Mouse (Mus musculus): Measurements from ENCODE around the gene 1700029I15Rik. TPM values are rescaled to one million over a fixed set of nuclear protein-coding genes. Genes with fewer than 3 reads are reported as not detected.

1700029I15Rik gene
- polyA plus RNA-seq, 2 experiments: 0.85 to 1.1 TPM

GRCm38 (mm10) chr2:92423156-92423555 lies 40.8 kb downstream of the 1700029I15Rik start:
- 75% methylated on average over 9 of the region's 9 CpGs for WGBS (ENCODE audit: insufficient replicate concordance)
- TF ChIP-seq CTCF (IDR thresholded peaks at IDR 0.05; ENCODE audit: low read depth): no peak
- TF ChIP-seq EP300 (IDR thresholded peaks at IDR 0.05; ENCODE audit: low read depth): no peak
- Histone ChIP-seq H3K9me3 (ENCODE audit: control insufficient read depth, low read length) (no peaks in the 10 kb centered on the region), H3K27me3 (ENCODE audit: control insufficient read depth, insufficient read depth, low read length) (no peaks in the 10 kb centered on the region), H3K4me3 (ENCODE audit: insufficient read depth in 1 of 2, low read depth in 2 of 2, low read length in 2 of 2) (no peak overlapping the region), H3K36me3 (replicated peaks; ENCODE audit: control insufficient read depth, insufficient read depth, low read depth) (peaks cover 32% of the 10 kb centered on the region), H3K27ac (no peak overlapping the region), H3K4me1 (replicated peaks; ENCODE audit: control insufficient read depth in 2 of 2, insufficient read depth in 2 of 2, low read length in 1 of 2) (peaks cover 0 to 7% of the 10 kb centered on the region in 2 experiments; a peak in 2 of 4 replicates), H3K9ac (replicated peaks) (no peak overlapping the region), H3K4me2 (ENCODE audit: low read depth) (no peak overlapping the region)
- no peak for DNase-seq (ENCODE audit: low read depth in 3 of 3, low spot score in 3 of 3)
- ATAC-seq (ENCODE audit: insufficient read depth): no peak

GRCm38 (mm10) chr2:92423702-92424461 lies 41.5 kb downstream of the 1700029I15Rik start:
- DNase-seq (ENCODE audit: low read depth in 3 of 3, low spot score in 3 of 3) (no peak), ATAC-seq (ENCODE audit: insufficient read depth) (no peak)
- Histone ChIP-seq H3K36me3 (replicated peaks; ENCODE audit: control insufficient read depth, insufficient read depth, low read depth) (peaks cover 32% of the 10 kb centered on the region), H3K4me1 (replicated peaks; ENCODE audit: control insufficient read depth in 2 of 2, insufficient read depth in 2 of 2, low read length in 1 of 2) (peaks cover 0 to 7% of the 10 kb centered on the region in 2 experiments; a peak in 2 of 4 replicates), H3K4me3 (ENCODE audit: insufficient read depth in 1 of 2, low read depth in 2 of 2, low read length in 2 of 2) (no peak overlapping the region), H3K27me3 (ENCODE audit: control insufficient read depth, insufficient read depth, low read length) (no peaks in the 10 kb centered on the region), H3K27ac (no peak overlapping the region), H3K4me2 (ENCODE audit: low read depth) (no peak overlapping the region), H3K9ac (replicated peaks) (no peak overlapping the region), H3K9me3 (ENCODE audit: control insufficient read depth, low read length) (no peaks in the 10 kb centered on the region)
- 72% methylated on average over 9 of the region's 9 CpGs for WGBS (ENCODE audit: insufficient replicate concordance)
- no peak for TF ChIP-seq EP300 (IDR thresholded peaks at IDR 0.05; ENCODE audit: low read depth)
- no peak for TF ChIP-seq CTCF (IDR thresholded peaks at IDR 0.05; ENCODE audit: low read depth)

GRCm38 (mm10) chr2:92424462-92425308 lies 42.3 kb downstream of the 1700029I15Rik start:
- Histone ChIP-seq H3K4me1 (replicated peaks; ENCODE audit: control insufficient read depth in 2 of 2, insufficient read depth in 2 of 2, low read length in 1 of 2) (peaks cover 0 to 11% of the 10 kb centered on the region in 2 experiments; a peak in 2 of 4 replicates), H3K27me3 (ENCODE audit: control insufficient read depth, insufficient read depth, low read length) (no peaks in the 10 kb centered on the region), H3K36me3 (replicated peaks; ENCODE audit: control insufficient read depth, insufficient read depth, low read depth) (peaks cover 26% of the 10 kb centered on the region), H3K27ac (no peak overlapping the region), H3K4me3 (ENCODE audit: insufficient read depth in 1 of 2, low read depth in 2 of 2, low read length in 2 of 2) (no peak overlapping the region), H3K9me3 (ENCODE audit: control insufficient read depth, low read length) (no peaks in the 10 kb centered on the region), H3K4me2 (ENCODE audit: low read depth) (no peak overlapping the region), H3K9ac (replicated peaks) (no peak overlapping the region)
- TF ChIP-seq CTCF (IDR thresholded peaks at IDR 0.05; ENCODE audit: low read depth) (no peak), EP300 (IDR thresholded peaks at IDR 0.05; ENCODE audit: low read depth) (no peak)
- 79% methylated on average over 9 of the region's 9 CpGs for WGBS (ENCODE audit: insufficient replicate concordance)
- ATAC-seq (ENCODE audit: insufficient read depth) (no peak), DNase-seq (ENCODE audit: low read depth in 3 of 3, low spot score in 3 of 3) (no peak)

- Histone ChIP-seq H3K27me3 (ENCODE audit: control insufficient read depth, insufficient read depth, low read length) (no peaks in the 10 kb centered on the region), H3K4me1 (replicated peaks; ENCODE audit: control insufficient read depth in 2 of 2, insufficient read depth in 2 of 2, low read length in 1 of 2) (peaks cover 0 to 16% of the 10 kb centered on the region in 2 experiments; a peak in 3 of 4 replicates), H3K9me3 (ENCODE audit: control insufficient read depth, low read length) (no peaks in the 10 kb centered on the region), H3K9ac (replicated peaks) (no peak overlapping the region), H3K4me3 (ENCODE audit: insufficient read depth in 1 of 2, low read depth in 2 of 2, low read length in 2 of 2) (no peak overlapping the region), H3K4me2 (ENCODE audit: low read depth) (no peak overlapping the region), H3K36me3 (replicated peaks; ENCODE audit: control insufficient read depth, insufficient read depth, low read depth) (peaks cover 26% of the 10 kb centered on the region), H3K27ac (no peak overlapping the region)
- no peak for ATAC-seq (ENCODE audit: insufficient read depth)
- TF ChIP-seq EP300 (IDR thresholded peaks at IDR 0.05; ENCODE audit: low read depth): no peak
- TF ChIP-seq CTCF (IDR thresholded peaks at IDR 0.05; ENCODE audit: low read depth): no peak
- WGBS (ENCODE audit: insufficient replicate concordance): 78% methylated on average over 4 of the region's 4 CpGs
- DNase-seq (ENCODE audit: low read depth in 3 of 3, low spot score in 3 of 3): no peak
Measured at GRCm38 (mm10) chr2:92425366-92425765, 43.0 kb downstream of the 1700029I15Rik start.

GRCm38 (mm10) chr2:92426426-92426825 lies 44.1 kb downstream of the 1700029I15Rik start:
- ATAC-seq (ENCODE audit: insufficient read depth): no peak
- H3K27me3 ChIP-seq (ENCODE audit: control insufficient read depth, insufficient read depth, low read length): no peaks in the 10 kb centered on the region
- no peak for DNase-seq (ENCODE audit: low read depth in 3 of 3, low spot score in 3 of 3)
- no peak overlapping the region for H3K27ac ChIP-seq
- H3K4me3 ChIP-seq (ENCODE audit: insufficient read depth in 1 of 2, low read depth in 2 of 2, low read length in 2 of 2): no peak overlapping the region
- no peak overlapping the region for H3K4me2 ChIP-seq (ENCODE audit: low read depth)
- H3K9me3 ChIP-seq (ENCODE audit: control insufficient read depth, low read length): no peaks in the 10 kb centered on the region
- H3K36me3 ChIP-seq (replicated peaks; ENCODE audit: control insufficient read depth, insufficient read depth, low read depth): peaks cover 20% of the 10 kb centered on the region
- TF ChIP-seq CTCF (IDR thresholded peaks at IDR 0.05; ENCODE audit: low read depth) (no peak), EP300 (IDR thresholded peaks at IDR 0.05; ENCODE audit: low read depth) (no peak)
- H3K9ac ChIP-seq (replicated peaks): no peak overlapping the region
- H3K4me1 ChIP-seq (replicated peaks; ENCODE audit: control insufficient read depth in 2 of 2, insufficient read depth in 2 of 2, low read length in 1 of 2): peaks cover 5 to 26% of the 10 kb centered on the region in 2 experiments
- 83% methylated on average over 3 of the region's 3 CpGs for WGBS (ENCODE audit: insufficient replicate concordance)

All from liver, embryonic 14.5 days (tissue).